Mouse (Mus musculus) bone marrow, adult 2 months (tissue): Measurements from ENCODE around the gene Vsig10.
A peak's percentile ranks its signal among the peaks of the same experiment; 100 is the strongest.

Source experiments
- CTCF ChIP-seq: fragments of 200-500 bp; IDR thresholded peaks from 2 replicates; pipeline ENCODE4 v1.5.1; 2011; ENCODE audit warnings: low read length, control low read depth; ENCODE audit not compliant: control insufficient read depth, insufficient read depth
- POLR2A ChIP-seq: fragments of 200-500 bp; IDR thresholded peaks from 2 replicates; pipeline ENCODE4 v1.6.1; 2011; ENCODE audit warnings: low read depth, mild to moderate bottlenecking, control low read depth, low read length, borderline replicate concordance; ENCODE audit not compliant: control insufficient read depth

DNA sequence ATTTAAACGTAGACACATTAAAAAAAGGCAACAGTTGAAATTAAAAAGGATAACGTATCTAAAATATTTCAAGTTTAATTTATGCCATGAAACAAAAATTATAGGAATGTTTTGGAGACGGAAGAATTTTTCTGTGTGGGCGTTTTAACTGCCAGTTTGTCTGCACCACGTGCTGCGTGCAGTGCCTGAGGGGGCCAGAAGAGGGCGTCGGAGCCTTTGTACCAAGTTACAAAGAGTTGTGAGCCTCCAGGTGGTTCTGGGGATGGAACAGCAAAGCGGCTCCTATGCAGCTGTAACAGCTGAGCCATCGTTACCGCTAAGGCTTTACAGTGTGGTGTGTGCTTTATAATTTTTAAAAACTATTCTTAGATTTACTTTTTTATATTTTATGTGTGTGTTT is 39.8 kb downstream of the Vsig10 start:
- TF ChIP-seq CTCF (peak; percentile 62), POLR2A (no peak)
